Mouse (Mus musculus) spleen, adult 2 months (tissue): ENCODE data around the gene Trappc5.

Source experiments
- CTCF ChIP-seq: fragments of 200-500 bp; IDR thresholded peaks from 2 replicates; pipeline ENCODE4 v1.5.1; 2011; ENCODE audit warnings: mild to moderate bottlenecking, inconsistent platforms; ENCODE audit not compliant: insufficient read depth, insufficient read length, insufficient replicate concordance; ENCODE audit errors: extremely low read depth
- POLR2A ChIP-seq: fragments of 200-500 bp; IDR thresholded peaks from 2 replicates; pipeline ENCODE4 v1.6.1; 2011; ENCODE audit warnings: low read depth, low read length, inconsistent platforms

- no peak for TF ChIP-seq CTCF
- TF ChIP-seq POLR2A, result no peak
These were observed 18.0 kb downstream of the Trappc5 start, which contains the start of gene Fcer2a for GRCm38 (mm10) chr8:3694121-3694520.
